26 mouse cellular contexts compared by ENCODE assay signal in genomic region chr12:103760316-103760715, GRCm38 (mm10). TPM values are rescaled to one million over a fixed set of nuclear protein-coding genes. Genes with fewer than 3 reads are reported as not detected.
"Had no signal": no experiment of that assay in that cellular context is flagged by ENCODE, and none has a peak within 500 bp of the region (broad histone marks: within the 10 kb centered on the region; RNA-seq: fewer than 3 reads in every experiment).

No protein-coding gene starts in this region.

RNA-seq across cellular contexts. Expression of gene Serpina1d, which starts 13.1 kb away (rescaled TPM):
- total RNA-seq: left cerebral cortex, adult 8-10 months; left cerebral cortex, postnatal 10 days; left cerebral cortex, postnatal 14 days; left cerebral cortex, postnatal 25 days; left cerebral cortex, postnatal 36 days; left cerebral cortex, postnatal 4 days; megakaryocyte progenitor cell, adult 5-6 weeks; megakaryocyte, adult 5-6 weeks; megakaryocyte-erythroid progenitor cell, adult 5-6 weeks; midbrain, postnatal 0 days; monocyte, adult 5-6 weeks had no signal
- polyA plus RNA-seq: limb, embryonic 10.5 days; limb, embryonic 11.5 days; limb, embryonic 12.5 days; limb, embryonic 13.5 days; lung, embryonic 14.5 days; macrophage; midbrain, embryonic 10.5 days; midbrain, embryonic 11.5 days; midbrain, embryonic 12.5 days; midbrain, embryonic 13.5 days; midbrain, embryonic 14.5 days; midbrain, embryonic 15.5 days; midbrain, embryonic 16.5 days; midbrain, postnatal 0 days; neural tube, embryonic 11.5 days; neural tube, embryonic 12.5 days had no signal
